Mouse (Mus musculus) hematopoietic stem cell, adult 5-6 weeks (primary cell): ENCODE data around the gene Grn. TPM values are rescaled to one million over a fixed set of nuclear protein-coding genes. Genes with fewer than 3 reads are reported as not detected.

Source experiments
- ATAC-seq, 2 experiments: fragments of 125-278 bp in 1 of 2; replicated peaks in 1 of 2; 2 replicates each; pipeline ENCODE4 v1.8.0; 2016 to 2017; ENCODE audit warnings: inconsistent platforms in 2 of 2, mild to moderate bottlenecking in 2 of 2, moderate number of reproducible peaks in 2 of 2, low read depth in 1 of 2, moderate TSS enrichment in 1 of 2; ENCODE audit not compliant: low FRiP score in 2 of 2, poor library complexity in 2 of 2, severe bottlenecking in 2 of 2, insufficient read depth in 1 of 2, low TSS enrichment in 1 of 2
- total RNA-seq: library from RNA; stranded (forward); fragments of 172-1452, 232-1000 nt; gene quantifications from 2 replicates; pipeline ENCODE4 v1.2.3, GENCODE M21; 2017

The Grn gene
- total RNA-seq, 1 experiment from 2014 or later = 28.1 TPM

GRCm38 (mm10) chr11:102398007-102398825 lies 31.9 kb upstream of the Grn start:
- no peak for ATAC-seq

GRCm38 (mm10) chr11:102399107-102399506 lies 31.0 kb upstream of the Grn start:
- no peak for ATAC-seq

GRCm38 (mm10) chr11:102399610-102400072 lies 30.5 kb upstream of the Grn start:
- no peak for ATAC-seq

- ATAC-seq = no peak
Observed at GRCm38 (mm10) chr11:102400513-102401084, 29.5 kb upstream of the Grn start.

- ATAC-seq = no peak
Observed at GRCm38 (mm10) chr11:102401898-102402500, 28.1 kb upstream of the Grn start.

- no peak for ATAC-seq
Observed at GRCm38 (mm10) chr11:102403657-102404056, 26.5 kb upstream of the Grn start.

- no peak for ATAC-seq
Observed at GRCm38 (mm10) chr11:102404161-102405010, 25.7 kb upstream of the Grn start.

GRCm38 (mm10) chr11:102405544-102406285 lies 24.4 kb upstream of the Grn start:
- no peak for ATAC-seq

- no peak for ATAC-seq
Observed at GRCm38 (mm10) chr11:102406401-102406800, 23.7 kb upstream of the Grn start.

GRCm38 (mm10) chr11:102406900-102407833 lies 22.9 kb upstream of the Grn start:
- ATAC-seq = peak in 1 of 2 experiments; percentile 52; a peak in 3 of 4 replicates

- 0 out of 4 replicates have a peak, but pooled peaks of 1 of the 2 experiments have one; percentile 3 for ATAC-seq
Observed at GRCm38 (mm10) chr11:102407834-102408215, 22.3 kb upstream of the Grn start, which contains the start of gene Slc25a39. TSS of gene Slc25a39 (minus strand) at chr11:102407946.

- peak; percentile 85 to 87 for ATAC-seq
Observed at GRCm38 (mm10) chr11:102408344-102408876, 21.7 kb upstream of the Grn start.

GRCm38 (mm10) chr11:102408888-102409794 lies 21.0 kb upstream of the Grn start:
- no peak for ATAC-seq

- ATAC-seq = no peak
Observed at GRCm38 (mm10) chr11:102409795-102410330, 20.3 kb upstream of the Grn start.
